Mouse (Mus musculus) bone marrow, adult 2 months (tissue): Measurements from ENCODE around the gene Rab3a. TPM values are rescaled to one million over a fixed set of nuclear protein-coding genes. Genes with fewer than 3 reads are reported as not detected.
A peak's percentile ranks its signal among the peaks of the same experiment; 100 is the strongest.

Experiments
- H3K27ac ChIP-seq: fragments of 200-500 bp; 2 replicates; pipeline ENCODE4 v1.5.1; 2012; ENCODE audit warnings: low read depth, mild to moderate bottlenecking, control low read depth, inconsistent platforms, low read length; ENCODE audit not compliant: control insufficient read depth, poor library complexity, insufficient read depth
- H3K4me1 ChIP-seq: fragments of 200-500 bp; 2 replicates; pipeline ENCODE4 v1.6.1; 2011; ENCODE audit warnings: low read length; ENCODE audit not compliant: control insufficient read depth, insufficient read depth
- H3K4me3 ChIP-seq: fragments of 200-500 bp; replicated peaks from 2 replicates; pipeline ENCODE3; 2011; ENCODE audit warnings: mild to moderate bottlenecking, low read depth, low read length, control low read depth; ENCODE audit not compliant: control insufficient read depth
- CTCF ChIP-seq: fragments of 200-500 bp; IDR thresholded peaks from 2 replicates; pipeline ENCODE4 v1.5.1; 2011; ENCODE audit warnings: low read length, control low read depth; ENCODE audit not compliant: control insufficient read depth, insufficient read depth
- POLR2A ChIP-seq: fragments of 200-500 bp; IDR thresholded peaks from 2 replicates; pipeline ENCODE4 v1.6.1; 2011; ENCODE audit warnings: low read depth, mild to moderate bottlenecking, control low read depth, low read length, borderline replicate concordance; ENCODE audit not compliant: control insufficient read depth
- WGBS: fragments of 180-500 bp; shearing (Covaris S2); methylation state at CpG from one replicate; pipeline ENCODE4 v1.1.7; 2018; 5-methylcytosine and 5-hydroxymethylcytosine counted together
- polyA plus RNA-seq: library from polyadenylated mRNA; stranded (reverse); fragments of >200 nt; gene quantifications from 2 replicates; pipeline ENCODE4 v1.2.4, GENCODE M21; 2011; ENCODE audit warnings: low replicate concordance; ENCODE audit not compliant: missing spikeins, insufficient read depth, insufficient read length

Gene Rab3a
- polyA plus RNA-seq, 1 experiment = 13.3 TPM

- Histone ChIP-seq H3K4me3 (no peak overlapping the region), H3K4me1 (no peaks in the 10 kb centered on the region), H3K27ac (no peak overlapping the region)
- no peak for TF ChIP-seq CTCF
- no peak for TF ChIP-seq POLR2A
- WGBS = 38% methylated on average over 11 of the region's 11 CpGs
Observed at GRCm38 (mm10) chr8:70744806-70745205, 9.7 kb upstream of the Rab3a start.

GRCm38 (mm10) chr8:70745691-70746220 is 8.7 kb upstream of the Rab3a start:
- TF ChIP-seq POLR2A (no peak), CTCF (no peak)
- Histone ChIP-seq H3K4me1 (no peaks in the 10 kb centered on the region), H3K27ac (no peak overlapping the region), H3K4me3 (no peak overlapping the region)
- 72% methylated on average over 19 of the region's 19 CpGs for WGBS

GRCm38 (mm10) chr8:70746676-70747075 is 7.8 kb upstream of the Rab3a start:
- WGBS = 89% methylated on average over 9 of the region's 9 CpGs
- H3K4me3 ChIP-seq = no peak overlapping the region
- TF ChIP-seq POLR2A = no peak
- no peak for TF ChIP-seq CTCF
- H3K27ac ChIP-seq = no peak overlapping the region
- no peaks in the 10 kb centered on the region for H3K4me1 ChIP-seq

- 84% methylated on average over 18 of the region's 18 CpGs for WGBS
- no peaks in the 10 kb centered on the region for H3K4me1 ChIP-seq
- no peak for TF ChIP-seq CTCF
- no peak for TF ChIP-seq POLR2A
Observed at GRCm38 (mm10) chr8:70747211-70747890, 7.1 kb upstream of the Rab3a start.

GRCm38 (mm10) chr8:70748246-70749096 is 6.0 kb upstream of the Rab3a start:
- no peak for TF ChIP-seq CTCF
- no peak for TF ChIP-seq POLR2A
- whole genome bisulfite sequencing = 79% methylated on average over 23 of the region's 23 CpGs
- Histone ChIP-seq H3K4me3 (no peak overlapping the region), H3K27ac (no peak overlapping the region), H3K4me1 (no peaks in the 10 kb centered on the region)

More at GRCm38 (mm10) chr8:70747211-70747890, 7.1 kb upstream of the Rab3a start:
- H3K4me3 ChIP-seq = no peak overlapping the region
- no peak overlapping the region for H3K27ac ChIP-seq

GRCm38 (mm10) chr8:70749097-70749674 is 5.3 kb upstream of the Rab3a start:
- Histone ChIP-seq H3K27ac (no peak overlapping the region), H3K4me3 (no peak overlapping the region), H3K4me1 (no peaks in the 10 kb centered on the region; the same call in 1 of the 2 replicates)
- WGBS = 84% methylated on average over 19 of the region's 19 CpGs
- TF ChIP-seq POLR2A (no peak), CTCF (no peak)

GRCm38 (mm10) chr8:70750128-70750680 is 4.3 kb upstream of the Rab3a start:
- Histone ChIP-seq H3K4me3 (no peak overlapping the region), H3K27ac (peak overlapping the region; percentile 50), H3K4me1 (peaks cover 3% of the 10 kb centered on the region; the same call in 1 of the 2 replicates)
- 74% methylated on average over 13 of the region's 13 CpGs for WGBS
- TF ChIP-seq CTCF (no peak), POLR2A (no peak)

- TF ChIP-seq CTCF = peak; percentile 40; the same call in 1 of the 2 replicates
- no peak for TF ChIP-seq POLR2A
- Histone ChIP-seq H3K4me1 (peaks cover 4% of the 10 kb centered on the region; the same call in 1 of the 2 replicates), H3K4me3 (no peak overlapping the region), H3K27ac (peak overlapping the region; percentile 39; the same call in 1 of the 2 replicates)
- 19% methylated on average over 11 of the region's 11 CpGs for WGBS
Observed at GRCm38 (mm10) chr8:70752000-70752764, 2.3 kb upstream of the Rab3a start.
